10 mouse cellular contexts compared by ENCODE assay signal in genomic region chr7:83475438-83476160, GRCm38 (mm10).
DNase-seq lines count a peak whose midpoint lies in the region; ATAC-seq lines count a peak whose summit lies in the region.
"Had no signal": no experiment of that assay in that cellular context is flagged by ENCODE, and none has a peak within 500 bp of the region (broad histone marks: within the 10 kb centered on the region; RNA-seq: fewer than 3 reads in every experiment).

No protein-coding gene starts in this region.

- 66% methylated on average over 8 of the region's 8 CpGs for WGBS in heart, embryonic 13.5 days
- 55% methylated on average over 8 of the region's 8 CpGs for WGBS in forebrain, embryonic 16.5 days

- H3K36me3 ChIP-seq in heart, embryonic 13.5 days, result no peaks in the 10 kb centered on the region
- H3K36me3 ChIP-seq in forebrain, embryonic 16.5 days (ENCODE audit: control insufficient read depth, insufficient read depth), result no peaks in the 10 kb centered on the region
- H3K36me3 ChIP-seq: liver, embryonic 12.5 days had no signal

- no peak overlapping the region for H3K4me3 ChIP-seq in heart, embryonic 13.5 days
- no peak overlapping the region for H3K4me3 ChIP-seq in forebrain, embryonic 16.5 days (replicated peaks; ENCODE audit: low read length)
- H3K4me3 ChIP-seq: liver, embryonic 12.5 days had no signal

- H3K27me3 ChIP-seq in heart, embryonic 13.5 days (replicated peaks), result no peaks in the 10 kb centered on the region
- no peaks in the 10 kb centered on the region for H3K27me3 ChIP-seq in forebrain, embryonic 16.5 days (replicated peaks; ENCODE audit: control insufficient read depth, insufficient read depth, low read length)
- H3K27me3 ChIP-seq: liver, embryonic 12.5 days had no signal

- no peak overlapping the region for H3K9ac ChIP-seq in heart, embryonic 13.5 days
- H3K9ac ChIP-seq in forebrain, embryonic 16.5 days (replicated peaks; ENCODE audit: low read depth, low read length), result no peak overlapping the region
- H3K9ac ChIP-seq: liver, embryonic 12.5 days had no signal

- peak overlapping the region; percentile 77 for H3K27ac ChIP-seq in heart, embryonic 13.5 days (replicated peaks)
- no peak overlapping the region; the same call in 1 of the 2 replicates for H3K27ac ChIP-seq in forebrain, embryonic 16.5 days (ENCODE audit: low read length)
- H3K27ac ChIP-seq: kidney, postnatal 0 days; liver, embryonic 12.5 days had no signal

- peaks cover 47% of the 10 kb centered on the region for H3K4me1 ChIP-seq in heart, embryonic 13.5 days
- H3K4me1 ChIP-seq in forebrain, embryonic 16.5 days (replicated peaks; ENCODE audit: control insufficient read depth, insufficient read depth, low read length), result peaks cover 24% of the 10 kb centered on the region
- H3K4me1 ChIP-seq: liver, embryonic 12.5 days had no signal

- intact Hi-C loops in heart, postnatal 10 days (cut with DNase I), result no loop called here

- no peak for DNase-seq in heart, postnatal 10 days
- peak; percentile 13 for DNase-seq in right cerebral cortex, postnatal 25 days
- no peak for DNase-seq in right cerebral cortex, adult 2 months (ENCODE audit: low spot score in 2 of 2)
- no peak for DNase-seq in adrenal gland, postnatal 36 days
- DNase-seq in layer of hippocampus, adult 9-11 months, result no peak

- no peak for ATAC-seq in heart, embryonic 13.5 days (ENCODE audit: extremely low read depth, insufficient number of reproducible peaks, low FRiP score, low TSS enrichment)
- peak; percentile 45 for ATAC-seq in forebrain, embryonic 16.5 days
- no peak for ATAC-seq in megakaryocyte progenitor cell, adult 5-6 weeks (replicated peaks; ENCODE audit: poor library complexity)
- ATAC-seq: liver, embryonic 12.5 days had no signal

- no peak overlapping the region for H3K4me2 ChIP-seq in heart, embryonic 13.5 days
- H3K4me2 ChIP-seq in forebrain, embryonic 16.5 days (ENCODE audit: low read length), result no peak overlapping the region
- H3K4me2 ChIP-seq: liver, embryonic 12.5 days had no signal

- H3K9me3 ChIP-seq in heart, embryonic 13.5 days, result no peaks in the 10 kb centered on the region
- H3K9me3 ChIP-seq in forebrain, embryonic 16.5 days (ENCODE audit: control insufficient read depth, low read length), result no peaks in the 10 kb centered on the region
- H3K9me3 ChIP-seq: liver, embryonic 12.5 days had no signal
